Mouse (Mus musculus) gastrocnemius, postnatal 36 days (tissue): Measurements from ENCODE around the gene Ppif. TPM values are rescaled to one million over a fixed set of nuclear protein-coding genes. Genes with fewer than 3 reads are reported as not detected.

ENCODE experiments used
- DNase-seq, 2 experiments: peaks; one replicate each; pipeline ENCODE4 v3.0.0; 2022
- intact Hi-C: fragments of 180-260 bp; cut with DNase I; formaldehyde crosslinking; loops from one replicate; pipeline ENCODE4 v1.15.1; 2025
- total RNA-seq, 2 experiments: library from RNA; stranded (reverse); gene quantifications; 2 replicates each; pipeline ENCODE4 v1.2.3; 2021

The Ppif gene
- total RNA-seq, 2 experiments from 2014 or later: 31.8 to 36.5 TPM

DNA sequence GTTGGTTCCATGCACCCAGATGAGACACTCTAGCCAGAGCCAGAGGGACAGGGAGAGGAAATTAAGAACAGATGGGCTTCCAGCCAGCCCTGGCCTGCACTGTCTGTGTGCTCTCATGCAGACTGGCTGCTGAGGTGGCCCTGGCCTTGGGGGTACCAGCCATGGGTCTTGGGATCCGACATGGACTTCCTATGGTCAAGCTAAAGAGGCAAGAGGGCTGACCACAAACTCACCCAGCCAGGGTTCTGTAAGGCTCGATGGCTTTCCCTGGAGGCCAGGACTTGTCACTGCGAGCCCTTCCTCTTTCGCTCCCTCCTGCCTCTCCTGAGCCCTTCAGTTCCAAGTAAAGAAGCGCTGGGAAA lies 33.2 kb downstream of the Ppif start:
- intact Hi-C loops: no loop called here
- DNase-seq: peak; percentile 50 to 51

DNA sequence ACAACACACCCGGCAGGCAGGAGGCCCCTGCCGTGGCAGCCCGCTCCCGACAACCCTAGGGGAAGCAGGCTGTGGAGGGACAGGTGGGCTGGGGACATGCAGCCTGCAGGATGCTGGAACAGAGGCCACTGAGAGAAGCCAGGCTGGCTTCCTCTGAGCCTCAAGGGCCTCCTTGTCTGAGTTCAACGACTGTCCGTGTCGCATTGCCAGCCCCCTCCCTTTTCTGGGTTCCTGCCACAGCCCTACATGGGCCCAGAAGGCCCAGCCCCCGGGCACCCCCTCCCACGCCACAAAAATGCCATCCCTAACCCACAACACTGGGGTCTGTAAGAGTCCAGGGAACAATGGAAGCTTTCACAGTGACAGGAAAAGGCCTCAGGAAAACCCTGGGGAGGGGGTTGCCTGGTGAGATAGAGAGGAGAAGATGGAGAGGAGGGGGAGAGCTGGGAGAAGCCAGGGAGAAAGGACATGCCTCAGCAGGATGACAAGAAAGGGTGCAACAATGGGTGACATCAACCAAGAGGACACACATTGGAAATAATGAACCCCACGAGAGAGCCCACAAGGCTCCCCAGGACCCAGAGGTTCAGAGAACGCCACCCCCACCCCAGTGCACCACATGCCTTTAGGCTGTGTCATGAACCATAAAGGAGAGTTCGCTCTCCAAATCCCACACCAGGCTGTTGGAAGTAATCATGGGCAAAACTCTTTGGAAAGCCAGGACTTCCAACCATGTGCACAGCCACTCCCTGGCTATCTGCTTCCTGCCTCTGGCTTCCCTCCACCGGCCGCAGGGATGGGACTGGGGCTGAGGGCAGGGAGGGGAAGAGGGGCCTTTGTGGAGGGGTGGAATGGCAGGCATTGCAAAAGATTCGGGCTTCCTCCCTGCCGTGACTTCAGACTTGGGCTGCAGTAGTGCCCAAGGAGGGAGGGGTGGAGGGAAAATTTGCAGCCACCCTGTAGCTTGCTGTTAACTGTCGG lies 41.1 kb downstream of the Ppif start:
- DNase-seq: peak; percentile 51 to 75
- intact Hi-C loops: no loop called here

DNA sequence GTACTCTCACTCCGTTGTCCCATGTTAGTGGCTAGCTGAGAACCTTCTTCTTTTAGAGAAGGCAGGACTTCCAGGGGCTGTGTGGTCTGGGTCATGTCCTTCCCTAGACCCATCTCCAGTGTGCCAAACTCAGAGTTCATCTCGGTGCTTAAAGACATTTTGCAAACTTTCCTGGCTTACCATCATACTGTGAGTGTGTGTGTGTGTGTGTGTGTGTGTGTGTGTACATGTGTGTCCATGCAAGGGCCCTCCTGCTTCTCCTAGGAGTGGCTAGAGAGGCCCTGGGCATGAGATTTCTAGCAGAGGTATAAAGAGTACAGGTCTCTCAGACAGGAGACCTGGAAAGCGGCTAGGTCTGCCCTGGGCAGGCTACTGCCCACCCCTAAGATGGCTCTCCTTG lies 42.2 kb downstream of the Ppif start:
- intact Hi-C loops: no loop called here
- DNase-seq: no peak

DNA sequence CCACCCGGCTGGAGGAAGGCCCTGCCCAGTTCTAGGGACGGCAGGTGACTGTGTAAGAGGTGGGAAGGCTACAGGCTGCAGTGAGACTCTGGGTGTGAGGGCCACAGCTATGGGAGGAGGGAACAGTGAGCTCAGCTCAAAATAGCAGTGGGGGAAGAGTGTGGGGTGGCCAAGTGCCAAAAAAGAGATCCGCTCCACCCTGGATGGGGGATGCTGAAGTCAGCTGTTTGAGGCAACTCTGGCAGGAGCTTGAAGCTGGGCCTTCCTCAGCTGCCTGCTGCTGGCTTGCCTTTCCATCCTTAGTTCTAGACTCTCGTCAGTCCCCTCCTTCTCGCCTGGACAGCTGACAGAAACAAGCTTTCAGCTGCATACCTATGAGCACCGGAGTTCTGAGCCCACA lies 42.6 kb downstream of the Ppif start:
- intact Hi-C loops: no loop called here
- DNase-seq: peak; percentile 73 to 81

DNA sequence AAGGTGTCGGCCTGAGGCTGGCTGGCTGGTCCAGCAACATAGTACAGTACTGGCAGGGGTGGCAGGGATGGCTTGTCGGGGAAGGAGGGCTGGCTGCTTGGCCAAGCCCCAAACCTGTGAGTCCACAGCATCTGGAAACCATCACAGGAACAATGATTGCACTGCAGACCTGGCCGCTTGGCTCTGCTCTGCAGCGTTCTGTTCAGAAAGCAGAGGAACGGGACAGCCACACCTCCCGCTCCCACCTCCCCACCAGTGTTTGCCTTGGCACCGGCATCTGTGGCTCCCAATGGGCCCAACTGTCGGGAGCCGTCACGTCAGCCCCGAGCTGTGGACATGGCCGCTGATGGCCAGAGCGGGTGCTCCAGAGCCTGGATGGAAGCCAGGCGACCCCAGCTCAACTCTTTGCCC lies 44.6 kb downstream of the Ppif start:
- peak; percentile 47 to 50 for DNase-seq
- intact Hi-C loops: no loop called here

DNA sequence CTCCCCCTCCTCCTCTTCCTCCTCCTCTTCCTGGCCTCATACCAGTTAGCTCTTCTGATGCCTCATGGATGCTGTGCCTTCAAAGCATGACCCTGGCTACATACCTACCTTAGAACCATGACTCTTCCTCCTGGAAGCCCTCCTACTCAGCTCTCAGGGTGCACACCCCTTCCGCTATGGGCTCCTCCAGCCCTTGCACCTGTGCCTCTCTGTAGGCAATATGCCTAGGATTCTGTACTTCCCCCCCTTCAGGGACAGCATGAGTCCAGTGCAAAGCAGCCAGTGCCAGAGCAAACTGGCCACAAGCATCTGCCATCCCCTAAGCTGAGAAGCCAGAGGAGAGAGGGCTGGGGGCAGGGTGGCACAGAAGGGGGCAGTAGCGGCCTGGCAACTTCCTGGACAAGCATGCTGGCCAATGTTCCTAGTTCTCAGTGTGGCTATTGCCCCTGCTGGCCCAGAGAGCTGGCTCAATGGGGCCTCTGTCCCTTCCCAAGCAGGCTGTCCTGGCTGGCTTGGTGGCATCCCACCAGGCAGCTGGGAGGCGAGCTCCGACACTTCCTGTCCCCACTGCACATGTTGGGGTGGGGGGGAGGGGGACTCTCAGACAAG lies 46.1 kb downstream of the Ppif start:
- intact Hi-C loops: no loop called here
- DNase-seq: no peak

DNA sequence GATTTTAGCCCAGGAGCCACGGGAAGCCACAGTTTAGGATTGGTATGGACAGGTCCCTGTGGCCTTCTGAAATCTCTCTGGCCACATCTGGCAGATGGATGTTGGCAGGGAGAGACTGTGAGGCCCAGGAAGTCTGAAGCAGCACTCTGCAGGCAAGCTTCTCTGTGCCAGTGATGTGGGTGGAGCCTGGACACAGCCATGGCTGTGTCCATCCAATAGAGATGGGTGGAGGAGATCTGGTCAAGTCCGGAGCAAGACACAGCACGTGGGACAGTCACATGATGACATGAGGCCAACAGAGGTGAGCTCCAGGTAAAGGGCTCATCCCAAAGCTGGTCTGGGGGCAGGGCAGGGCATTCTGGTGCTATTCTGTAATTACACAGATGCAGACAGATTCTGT lies 47.3 kb downstream of the Ppif start:
- intact Hi-C loops: no loop called here
- DNase-seq: no peak

DNA sequence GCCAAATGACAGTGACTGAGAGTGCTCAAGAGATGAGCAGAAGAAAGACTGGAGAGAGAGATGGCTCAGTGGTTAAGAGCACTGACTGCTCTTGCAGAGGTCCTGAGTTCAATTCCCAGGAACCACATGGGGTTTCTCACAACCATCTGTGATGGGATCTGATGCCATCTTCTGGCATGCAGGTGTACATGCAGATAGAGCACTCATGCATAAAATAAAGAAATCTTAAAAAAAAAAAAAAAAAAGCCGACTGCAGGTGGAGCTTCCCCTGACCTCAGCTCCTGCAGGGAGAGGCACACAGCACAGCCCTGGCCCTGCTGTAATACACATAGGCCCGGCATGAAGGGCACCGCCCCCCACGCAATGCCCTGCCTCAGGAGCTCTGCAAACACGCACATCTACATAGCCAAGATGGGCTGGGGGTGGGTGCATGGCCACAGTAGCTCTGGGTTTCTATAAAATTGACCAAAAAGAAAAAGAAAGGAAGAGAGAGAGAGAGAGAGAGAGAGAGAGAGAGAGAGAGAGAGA lies 48.0 kb downstream of the Ppif start:
- intact Hi-C loops: no loop called here
- no peak for DNase-seq

DNA sequence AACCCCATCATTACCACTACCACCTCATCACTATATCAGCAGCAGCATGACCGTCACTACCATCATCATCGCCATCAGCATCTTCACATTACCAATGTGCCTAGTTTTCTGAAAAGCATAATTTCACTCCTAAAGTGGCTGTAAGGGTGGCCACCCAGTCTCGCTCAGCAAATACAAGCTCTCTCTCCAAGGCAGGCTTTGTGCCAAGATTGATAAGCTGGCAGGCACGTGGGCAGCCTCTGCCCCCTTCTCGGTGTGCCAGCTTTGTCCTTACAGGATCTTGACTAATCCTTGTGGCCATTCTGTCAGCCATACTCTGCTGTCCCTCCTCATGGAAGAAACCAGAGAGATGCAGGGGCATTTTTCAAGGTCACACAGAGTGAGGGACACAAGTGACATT lies 49.0 kb downstream of the Ppif start:
- no peak for DNase-seq
- intact Hi-C loops: no loop called here

DNA sequence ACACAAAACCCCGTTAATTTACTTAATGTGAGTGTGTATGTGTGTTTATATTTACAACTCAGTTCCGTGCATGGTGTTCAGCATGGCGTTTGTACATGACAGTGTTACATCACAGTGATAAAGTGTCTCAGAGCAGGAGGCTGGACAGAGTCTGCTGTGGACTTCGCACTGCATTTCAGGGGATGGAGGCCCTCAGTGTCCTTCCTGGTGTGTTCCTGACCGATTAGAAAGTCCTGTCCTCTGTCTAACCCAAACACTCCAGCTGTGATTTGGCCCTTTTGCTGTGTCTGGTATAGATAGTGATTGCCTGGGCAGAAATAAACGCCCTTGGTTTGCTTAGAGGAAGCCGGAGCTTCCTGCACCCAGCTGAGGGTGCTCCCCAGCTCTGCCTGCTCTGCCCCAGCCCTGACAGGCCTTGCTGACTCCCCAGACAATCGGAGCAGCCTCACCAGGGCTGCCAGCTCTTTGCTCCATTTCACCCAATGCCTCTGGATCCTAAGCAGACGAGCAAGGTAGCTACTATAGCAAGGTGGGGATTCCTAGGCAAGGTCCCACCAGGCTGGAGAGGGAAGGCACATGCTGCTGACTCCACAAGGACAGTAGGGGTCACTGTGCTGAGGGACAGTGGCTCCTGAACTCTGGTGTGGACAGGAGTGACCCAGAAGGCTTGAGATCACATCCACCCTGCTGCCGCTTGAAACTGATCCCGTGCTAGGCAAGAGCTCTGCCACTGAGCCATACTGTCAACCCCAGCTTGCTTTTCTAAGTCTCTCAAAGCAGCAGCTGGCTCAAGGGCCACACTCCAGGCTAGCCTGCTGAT lies 51.6 kb downstream of the Ppif start:
- no peak for DNase-seq
- intact Hi-C loops: loop anchor here (2.0 kb wide), 1 partner anchor 55 kb away; no protein-coding TSS in a partner anchor

DNA sequence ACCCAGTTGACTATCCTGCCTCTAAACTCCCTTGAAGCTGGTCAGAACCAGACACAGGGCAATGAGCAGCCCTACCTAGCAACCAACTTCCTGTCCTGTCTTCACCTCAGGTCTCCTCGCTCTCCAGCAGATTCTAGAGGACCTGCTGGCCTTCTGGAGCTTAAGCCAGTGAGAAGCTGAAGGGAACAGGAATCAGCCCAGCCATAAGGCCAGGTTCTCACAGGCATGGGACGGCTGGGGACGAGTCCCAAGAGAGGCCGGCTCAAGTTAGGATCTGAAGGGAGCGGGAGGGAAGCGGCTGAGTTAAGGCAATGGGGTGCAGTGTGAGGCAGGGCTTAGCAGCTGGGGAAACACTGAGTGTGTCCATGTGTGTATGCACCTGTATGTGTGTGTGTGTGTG lies 52.4 kb downstream of the Ppif start:
- no peak for DNase-seq
- intact Hi-C loops: loop anchor here (2.0 kb wide), 1 partner anchor 54 kb away; no protein-coding TSS in a partner anchor

DNA sequence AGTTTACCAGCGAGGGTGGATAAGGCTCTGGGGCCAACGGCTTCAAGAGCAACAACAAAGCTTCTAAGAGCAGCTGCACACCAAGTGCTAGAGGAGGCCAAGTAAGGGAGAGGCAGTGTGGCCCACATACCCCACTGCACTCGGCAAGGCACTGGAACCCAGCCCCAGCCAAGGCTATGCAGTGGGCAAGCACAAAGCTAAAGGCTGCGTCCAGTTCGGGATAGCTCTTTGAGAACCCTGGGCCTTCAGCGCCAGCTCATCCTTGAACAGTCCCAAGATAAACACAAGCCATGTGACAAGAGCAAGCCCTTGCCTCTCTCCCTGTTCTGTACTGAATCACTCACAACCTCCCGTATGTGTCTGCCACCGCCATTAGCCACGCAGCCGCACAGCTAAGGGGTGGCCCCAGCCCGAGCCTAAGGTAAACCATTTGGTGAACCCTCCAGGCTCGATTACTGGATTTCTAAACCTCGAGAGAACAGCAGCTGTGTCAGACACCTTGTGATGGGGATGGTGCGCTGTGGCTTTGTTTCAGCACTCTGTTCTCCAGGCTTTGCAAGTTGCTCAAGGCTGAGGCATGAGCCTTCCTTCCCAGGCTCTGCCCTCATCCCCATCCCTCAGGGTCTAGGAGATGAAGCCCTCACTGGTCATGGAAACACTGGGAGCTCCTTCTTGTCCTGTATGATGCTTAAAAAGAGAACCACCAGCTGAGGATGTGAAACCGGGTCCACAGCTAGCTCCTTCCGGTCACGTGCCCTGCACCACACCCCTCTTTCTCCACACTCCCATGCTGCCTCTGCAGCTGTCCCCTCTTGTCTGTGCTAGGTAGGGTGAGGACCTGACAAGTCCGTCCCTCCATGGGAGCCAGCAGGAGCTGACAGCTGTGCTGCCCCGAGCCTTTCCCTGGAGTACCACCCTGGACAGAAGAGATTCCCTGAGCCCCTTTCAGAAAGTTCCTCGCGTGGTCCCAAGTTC lies 53.3 kb downstream of the Ppif start:
- intact Hi-C loops: loop anchor here (2.0 kb wide), 1 partner anchor 54 kb away; no protein-coding TSS in a partner anchor
- DNase-seq: no peak

DNA sequence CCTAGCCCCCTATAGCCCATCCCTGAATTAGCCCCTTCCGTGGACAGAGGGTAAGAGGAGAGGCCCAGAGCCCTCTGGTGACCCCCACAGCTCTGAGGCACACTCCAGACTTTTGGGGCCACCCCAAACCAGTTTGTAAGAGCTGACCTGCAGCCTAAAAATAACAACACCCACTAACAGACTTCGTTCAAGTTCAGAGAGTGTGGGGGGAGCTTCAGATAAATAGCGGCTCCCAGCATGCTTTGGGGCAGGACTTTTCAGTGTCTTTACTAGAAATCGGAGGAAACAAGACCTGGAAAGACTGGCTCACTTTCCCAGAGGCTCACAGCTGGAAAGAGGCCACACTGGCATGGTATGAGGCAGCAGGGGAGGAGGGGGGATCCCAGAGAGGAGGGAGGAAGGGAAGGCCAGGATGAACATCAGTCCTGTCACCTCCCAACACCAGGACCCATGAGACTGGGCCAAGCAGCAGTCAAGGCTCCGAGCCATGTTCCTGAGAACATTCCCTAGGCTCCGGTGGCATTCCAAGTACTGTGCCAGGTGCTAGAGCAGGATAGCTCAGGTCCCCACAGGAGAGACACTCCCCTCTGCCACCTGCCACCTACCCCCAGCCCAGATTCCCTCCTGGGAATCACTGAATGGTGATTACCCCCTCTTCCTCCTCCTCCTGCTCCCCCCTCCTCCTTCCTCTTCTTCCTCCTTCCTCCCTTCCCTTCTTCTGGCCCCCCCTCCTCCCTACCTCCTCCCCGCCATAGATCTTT lies 54.2 kb downstream of the Ppif start:
- intact Hi-C loops: loop anchor here (2.0 kb wide), 1 partner anchor 53 kb away; no protein-coding TSS in a partner anchor
- DNase-seq: no peak

DNA sequence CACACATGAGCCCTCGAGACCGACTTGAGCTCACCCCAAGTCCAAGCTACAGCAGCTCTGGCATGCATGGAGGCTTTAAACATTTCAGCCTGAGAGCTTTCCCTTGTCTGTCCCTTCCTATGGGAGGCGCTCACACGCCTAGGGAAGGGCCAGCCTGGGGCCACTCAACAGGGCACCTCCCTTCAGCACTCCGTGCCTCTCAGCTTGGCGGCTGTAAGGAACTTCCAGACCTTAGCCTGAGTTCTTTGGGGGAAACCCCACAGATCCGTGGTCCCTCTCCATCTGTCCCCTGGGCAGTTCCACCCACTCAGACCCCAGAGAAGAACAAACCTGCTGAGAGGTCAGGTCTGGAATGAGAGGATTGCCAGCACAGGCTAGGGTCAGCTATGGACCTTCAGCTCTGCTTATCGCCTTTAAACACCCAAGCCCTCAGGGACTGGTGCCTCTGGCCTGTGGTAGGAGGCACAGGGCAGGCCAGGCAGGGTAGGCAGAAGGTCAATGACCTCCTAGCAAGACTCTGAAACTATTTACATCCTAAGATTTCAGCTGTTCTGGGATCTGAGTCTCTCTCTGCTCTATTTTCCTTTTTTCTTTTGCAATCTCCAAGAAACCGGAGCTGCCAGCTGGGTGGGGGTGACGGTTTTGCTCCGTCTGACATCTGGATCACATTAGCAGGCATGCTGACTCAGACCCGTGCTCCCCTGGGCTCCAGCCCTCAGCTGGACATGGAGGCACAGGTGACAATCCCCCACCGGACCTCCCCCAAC lies 55.4 kb downstream of the Ppif start:
- peak; percentile 75 to 77 for DNase-seq
- intact Hi-C loops: no loop called here
